Mouse (Mus musculus): ENCODE measurements around the gene Spns3. TPM values are rescaled to one million over a fixed set of nuclear protein-coding genes. Genes with fewer than 3 reads are reported as not detected.
A peak's percentile ranks its signal among the peaks of the same experiment; 100 is the strongest.

Spns3 gene
- total RNA-seq, 1 experiment from 2014 or later, result 20.5 TPM

- ATAC-seq (replicated peaks; ENCODE audit: low read depth, poor library complexity, severe bottlenecking), result peak; percentile 39
Measured at GRCm38 (mm10) chr11:72488753-72489271, 61.5 kb downstream of the Spns3 start.

GRCm38 (mm10) chr11:72487739-72488138 is 62.6 kb downstream of the Spns3 start:
- ATAC-seq (replicated peaks; ENCODE audit: low read depth, poor library complexity, severe bottlenecking), result no peak

GRCm38 (mm10) chr11:72487171-72487570 is 63.1 kb downstream of the Spns3 start:
- ATAC-seq (replicated peaks; ENCODE audit: low read depth, poor library complexity, severe bottlenecking), result peak; percentile 14; the same call in 1 of the 2 replicates

GRCm38 (mm10) chr11:72485960-72486359 is 64.3 kb downstream of the Spns3 start:
- no peak for ATAC-seq (replicated peaks; ENCODE audit: low read depth, poor library complexity, severe bottlenecking)

- no peak for ATAC-seq (replicated peaks; ENCODE audit: low read depth, poor library complexity, severe bottlenecking)
Measured at GRCm38 (mm10) chr11:72485157-72485556, 65.1 kb downstream of the Spns3 start.

GRCm38 (mm10) chr11:72484549-72484948 is 65.8 kb downstream of the Spns3 start:
- ATAC-seq (replicated peaks; ENCODE audit: low read depth, poor library complexity, severe bottlenecking), result peak; percentile 47

- ATAC-seq (replicated peaks; ENCODE audit: low read depth, poor library complexity, severe bottlenecking), result peak; percentile 13
Measured at GRCm38 (mm10) chr11:72481952-72482351, 68.4 kb downstream of the Spns3 start.

- no peak for ATAC-seq (replicated peaks; ENCODE audit: low read depth, poor library complexity, severe bottlenecking)
Measured at GRCm38 (mm10) chr11:72481313-72481712, 69.0 kb downstream of the Spns3 start.

- no peak for ATAC-seq (replicated peaks; ENCODE audit: low read depth, poor library complexity, severe bottlenecking)
Measured at GRCm38 (mm10) chr11:72479499-72479898, 70.8 kb downstream of the Spns3 start.

GRCm38 (mm10) chr11:72478228-72478627 is 72.1 kb downstream of the Spns3 start:
- ATAC-seq (replicated peaks; ENCODE audit: low read depth, poor library complexity, severe bottlenecking), result peak; percentile 22; the same call in 1 of the 2 replicates

GRCm38 (mm10) chr11:72477653-72478052 is 72.7 kb downstream of the Spns3 start:
- ATAC-seq (replicated peaks; ENCODE audit: low read depth, poor library complexity, severe bottlenecking), result no peak

GRCm38 (mm10) chr11:72477182-72477581 is 73.1 kb downstream of the Spns3 start:
- no peak for ATAC-seq (replicated peaks; ENCODE audit: low read depth, poor library complexity, severe bottlenecking)

GRCm38 (mm10) chr11:72476074-72476625 is 74.2 kb downstream of the Spns3 start:
- no peak for ATAC-seq (replicated peaks; ENCODE audit: low read depth, poor library complexity, severe bottlenecking)

- peak; percentile 85 for ATAC-seq (replicated peaks; ENCODE audit: low read depth, poor library complexity, severe bottlenecking)
Measured at GRCm38 (mm10) chr11:72475408-72475807, 74.9 kb downstream of the Spns3 start.

- ATAC-seq (replicated peaks; ENCODE audit: low read depth, poor library complexity, severe bottlenecking), result no peak
Measured at GRCm38 (mm10) chr11:72474926-72475325, 75.4 kb downstream of the Spns3 start.

- no peak for ATAC-seq (replicated peaks; ENCODE audit: low read depth, poor library complexity, severe bottlenecking)
Measured at GRCm38 (mm10) chr11:72473540-72473939, 76.8 kb downstream of the Spns3 start.

GRCm38 (mm10) chr11:72471381-72471780 is 78.9 kb downstream of the Spns3 start:
- ATAC-seq (replicated peaks; ENCODE audit: low read depth, poor library complexity, severe bottlenecking), result no peak

- ATAC-seq (replicated peaks; ENCODE audit: low read depth, poor library complexity, severe bottlenecking), result no peak
Measured at GRCm38 (mm10) chr11:72470004-72470403, 80.3 kb downstream of the Spns3 start.

GRCm38 (mm10) chr11:72469217-72469616 is 81.1 kb downstream of the Spns3 start:
- ATAC-seq (replicated peaks; ENCODE audit: low read depth, poor library complexity, severe bottlenecking), result peak; percentile 22; the same call in 1 of the 2 replicates

- ATAC-seq (replicated peaks; ENCODE audit: low read depth, poor library complexity, severe bottlenecking), result no peak
Measured at GRCm38 (mm10) chr11:72468525-72468924, 81.8 kb downstream of the Spns3 start.

GRCm38 (mm10) chr11:72466694-72467507 is 83.4 kb downstream of the Spns3 start:
- ATAC-seq (replicated peaks; ENCODE audit: low read depth, poor library complexity, severe bottlenecking), result peak; percentile 65
